Mouse (Mus musculus) midbrain, embryonic 16.5 days (tissue): ENCODE results near the gene Sema3b. TPM values are rescaled to one million over a fixed set of nuclear protein-coding genes. Genes with fewer than 3 reads are reported as not detected.

Experiments
- ATAC-seq: fragments of 200-750 bp; cut with Nextera tagmentation; 2 replicates; pipeline ENCODE4 v1.8.0; 2017; ENCODE audit warnings: moderate TSS enrichment
- H3K27ac ChIP-seq: fragments of 300-500 bp; sonication (generic); 2 replicates; pipeline ENCODE4 v1.5.1; 2014; ENCODE audit warnings: mild to moderate bottlenecking, low read length, mixed read lengths
- H3K27me3 ChIP-seq: fragments of 300-500 bp; sonication (generic); 2 replicates; pipeline ENCODE4 v1.6.1; 2014; ENCODE audit warnings: low read depth, low read length, mixed read lengths; ENCODE audit not compliant: control insufficient read depth, insufficient read depth
- H3K36me3 ChIP-seq: fragments of 300-500 bp; sonication (generic); 2 replicates; pipeline ENCODE4 v1.6.1; 2014; ENCODE audit warnings: mild to moderate bottlenecking, low read length, moderate library complexity, mixed read lengths; ENCODE audit not compliant: control insufficient read depth, insufficient read depth
- H3K4me1 ChIP-seq: fragments of 300-500 bp; sonication (generic); 2 replicates; pipeline ENCODE4 v1.6.1; 2014; ENCODE audit warnings: mild to moderate bottlenecking, low read length, mixed read lengths; ENCODE audit not compliant: control insufficient read depth, insufficient read depth
- H3K4me2 ChIP-seq: fragments of 300-500 bp; sonication (generic); 2 replicates; pipeline ENCODE4 v1.6.1; 2014; ENCODE audit warnings: mild to moderate bottlenecking, low read length, mixed read lengths
- H3K4me3 ChIP-seq: fragments of 300-500 bp; sonication (generic); 2 replicates; pipeline ENCODE4 v1.5.1; 2014; ENCODE audit warnings: low read depth, mild to moderate bottlenecking, low read length, moderate library complexity, mixed read lengths
- H3K9ac ChIP-seq: fragments of 300-500 bp; sonication (generic); 2 replicates; pipeline ENCODE4 v1.6.1; 2014; ENCODE audit warnings: low read depth, low read length, mixed read lengths
- H3K9me3 ChIP-seq: fragments of 300-500 bp; sonication (generic); replicated peaks from 2 replicates; pipeline ENCODE4 v1.6.1; 2014; ENCODE audit warnings: mild to moderate bottlenecking, low read length, mixed read lengths; ENCODE audit not compliant: control insufficient read depth, poor library complexity, severe bottlenecking
- WGBS: fragments of 180-500 bp; shearing (Covaris S2); extraction: QIAGEN DNeasy Blood & Tissue Kit; methylation state at CpG from one replicate; pipeline ENCODE4 v1.1.7; 2014; 5-methylcytosine and 5-hydroxymethylcytosine counted together
- polyA plus RNA-seq: library from polyadenylated mRNA; unstranded; fragments of >200 nt; fragmentation: Nextera tagmentation; extraction: Ambion mirVana; gene quantifications from 2 replicates; pipeline ENCODE4 v1.2.1, GENCODE M21; 2015

Sema3b gene
- polyA plus RNA-seq, 1 experiment from 2014 or later = 3.7 TPM

DNA sequence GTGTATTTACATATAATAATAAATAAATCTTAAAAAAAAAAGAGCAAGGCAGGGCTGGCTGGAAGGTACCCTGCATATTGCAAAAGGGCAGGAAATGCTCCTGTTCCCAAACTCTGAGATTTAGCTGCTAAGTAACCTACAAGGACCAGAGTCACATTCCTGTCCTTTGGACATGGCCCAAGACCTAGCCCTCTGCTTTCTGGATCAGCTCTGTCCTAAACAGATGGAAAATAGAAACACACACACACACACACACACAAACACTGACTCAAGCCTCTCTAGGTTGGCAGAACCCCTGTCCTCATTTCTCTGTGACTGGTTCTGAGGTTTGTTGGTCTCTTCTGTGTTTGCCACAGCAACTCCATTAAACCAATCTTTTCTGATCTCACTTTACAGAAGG lies 11.9 kb upstream of the Sema3b start:
- Histone ChIP-seq H3K27ac (no peak overlapping the region), H3K27me3 (no peaks in the 10 kb centered on the region), H3K36me3 (peaks cover 29% of the 10 kb centered on the region), H3K4me3 (no peak overlapping the region), H3K4me2 (no peak overlapping the region), H3K4me1 (peaks cover 6% of the 10 kb centered on the region; the same call in 1 of the 2 replicates), H3K9me3 (no peaks in the 10 kb centered on the region), H3K9ac (no peak overlapping the region)
- no peak for ATAC-seq

DNA sequence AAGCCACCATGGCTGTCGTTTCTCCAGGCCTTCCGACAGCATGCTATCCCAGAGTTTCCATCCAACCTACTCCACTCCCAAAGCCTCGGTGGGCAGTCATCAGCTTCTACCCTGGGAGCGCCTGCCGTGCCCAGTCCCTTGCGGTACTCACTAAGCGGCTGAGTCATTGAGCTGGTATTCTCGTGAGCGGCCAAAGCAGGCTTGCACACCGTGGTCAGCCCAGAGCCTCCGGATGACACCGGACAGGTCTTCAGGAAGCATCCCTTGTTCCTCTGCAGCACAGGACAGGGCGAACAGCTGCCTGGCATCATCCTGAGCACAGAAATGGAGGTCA lies 10.5 kb upstream of the Sema3b start:
- Histone ChIP-seq H3K9ac (no peak overlapping the region), H3K36me3 (peaks cover 42% of the 10 kb centered on the region), H3K4me3 (no peak overlapping the region), H3K4me2 (no peak overlapping the region), H3K27me3 (no peaks in the 10 kb centered on the region), H3K27ac (no peak overlapping the region), H3K4me1 (peaks cover 1% of the 10 kb centered on the region; the same call in 1 of the 2 replicates), H3K9me3 (no peaks in the 10 kb centered on the region)
- ATAC-seq = no peak
- 79% methylated on average over 13 of the region's 13 CpGs for WGBS

DNA sequence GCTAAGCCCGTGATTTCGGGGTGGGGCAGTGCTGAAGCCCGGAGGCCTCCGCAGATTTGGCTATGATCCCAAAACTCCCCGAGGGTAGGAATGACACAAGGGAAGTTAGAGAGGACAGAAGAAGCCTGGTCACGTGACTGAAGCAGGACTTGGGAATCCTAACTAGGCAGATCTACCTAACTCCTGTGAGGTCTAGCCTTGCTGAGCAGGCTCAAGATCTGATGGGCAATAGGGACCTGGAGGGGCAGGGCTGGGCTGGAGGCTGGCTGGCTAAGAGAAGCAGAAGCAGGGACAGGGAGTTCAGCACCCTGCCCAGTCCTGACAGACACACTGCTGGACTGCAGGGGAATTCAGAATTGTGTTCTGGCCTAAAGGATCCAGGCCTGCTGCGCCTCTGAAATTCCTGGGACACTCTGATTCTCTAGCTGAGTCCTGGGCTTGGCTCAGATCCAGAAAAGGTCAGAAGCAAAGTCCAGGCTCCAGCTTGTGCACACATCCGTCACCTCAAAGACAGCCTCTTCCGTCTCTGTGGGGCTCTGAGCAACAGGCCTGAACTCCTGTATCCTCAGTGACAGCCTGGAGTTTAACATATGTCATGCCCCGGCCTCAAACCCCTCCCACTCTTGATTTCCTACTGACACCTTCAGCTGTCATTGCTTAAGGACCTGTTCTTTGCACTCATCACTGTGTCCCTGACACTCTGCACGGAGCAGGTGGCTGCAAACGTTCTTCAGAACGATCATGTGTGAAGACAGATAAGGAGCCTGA lies 9.9 kb upstream of the Sema3b start:
- no peak for ATAC-seq

DNA sequence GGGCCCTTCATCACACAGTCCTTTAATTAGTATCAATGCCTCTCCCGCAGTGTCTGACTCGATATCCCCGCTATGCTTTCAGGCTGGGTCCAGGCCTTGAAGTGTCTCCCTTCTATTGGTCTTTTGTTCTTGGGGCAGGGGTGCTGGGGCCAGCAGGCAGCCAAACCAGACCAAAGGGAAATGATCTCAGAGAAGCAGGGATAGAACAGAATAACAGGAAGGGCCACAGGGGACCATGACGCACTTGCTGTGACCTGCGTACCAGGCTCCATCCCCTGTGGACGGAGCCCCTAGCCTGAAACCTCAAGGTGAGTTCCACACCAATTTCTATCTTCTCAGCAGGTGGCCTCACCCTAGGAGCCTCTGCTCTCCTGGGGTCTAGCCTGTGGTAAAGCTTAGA lies 9.1 kb upstream of the Sema3b start:
- H3K4me2 ChIP-seq = no peak overlapping the region
- 87% methylated on average over 6 of the region's 6 CpGs for WGBS
- peaks cover 44% of the 10 kb centered on the region for H3K36me3 ChIP-seq
- H3K9ac ChIP-seq = no peak overlapping the region
- no peaks in the 10 kb centered on the region for H3K27me3 ChIP-seq
- H3K4me1 ChIP-seq = peaks cover 1% of the 10 kb centered on the region
- no peaks in the 10 kb centered on the region for H3K9me3 ChIP-seq
- H3K4me3 ChIP-seq = no peak overlapping the region
- no peak overlapping the region; the same call in 1 of the 2 replicates for H3K27ac ChIP-seq
- ATAC-seq = no peak

More for the DNA sequence above, 9.9 kb upstream of the Sema3b start:
- Histone ChIP-seq H3K36me3 (peaks cover 44% of the 10 kb centered on the region), H3K4me3 (no peak overlapping the region), H3K4me2 (no peak overlapping the region), H3K27me3 (no peaks in the 10 kb centered on the region), H3K9ac (no peak overlapping the region), H3K4me1 (no peaks in the 10 kb centered on the region), H3K9me3 (no peaks in the 10 kb centered on the region), H3K27ac (peak overlapping the region; percentile 19; the same call in 1 of the 2 replicates)
- WGBS = 56% methylated on average over 13 of the region's 13 CpGs

DNA sequence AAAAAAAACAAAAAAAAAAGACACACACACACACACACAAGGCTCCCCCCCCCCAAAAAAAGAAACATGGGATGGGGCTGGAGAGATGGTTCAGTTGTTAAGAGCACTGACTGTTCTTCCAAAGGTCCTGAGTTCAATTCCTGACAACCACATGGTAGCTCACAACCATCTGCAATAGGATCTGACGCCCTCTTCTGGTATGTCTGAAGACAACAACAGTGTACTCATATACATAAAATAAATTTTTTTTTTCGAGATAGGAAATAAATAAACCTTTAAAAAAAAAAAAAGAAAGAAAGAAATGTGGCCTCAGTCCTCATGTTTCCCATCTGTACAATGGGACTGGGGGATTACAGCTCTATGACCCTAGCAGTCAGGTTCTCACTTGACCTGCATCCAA lies 8.4 kb upstream of the Sema3b start:
- no peak for ATAC-seq
- Histone ChIP-seq H3K4me2 (no peak overlapping the region), H3K27ac (no peak overlapping the region), H3K36me3 (peaks cover 44% of the 10 kb centered on the region), H3K4me3 (no peak overlapping the region), H3K27me3 (no peaks in the 10 kb centered on the region), H3K9ac (no peak overlapping the region), H3K4me1 (peaks cover 4% of the 10 kb centered on the region), H3K9me3 (no peaks in the 10 kb centered on the region)
- 87% methylated on average over 2 of the region's 2 CpGs for WGBS

DNA sequence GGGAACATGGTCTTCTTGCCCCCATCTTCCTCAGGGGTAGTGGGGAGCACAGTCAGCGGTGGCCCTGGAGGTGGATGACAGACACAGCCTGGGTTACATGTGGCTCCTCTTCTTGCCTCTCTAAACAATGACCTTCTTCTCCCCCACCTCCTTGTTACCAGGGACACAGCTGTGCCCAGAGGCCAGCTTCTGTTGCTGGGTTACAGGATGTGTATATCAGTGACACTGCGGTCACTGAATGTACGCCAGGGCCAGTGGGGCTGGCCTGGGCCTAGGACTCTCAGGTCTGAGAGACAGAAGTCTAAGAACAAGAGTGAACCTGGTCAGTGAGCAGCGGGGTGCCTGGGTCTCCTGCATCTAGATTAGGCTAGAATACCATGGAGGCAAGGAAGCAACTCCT lies 6.0 kb upstream of the Sema3b start:
- ATAC-seq = no peak

DNA sequence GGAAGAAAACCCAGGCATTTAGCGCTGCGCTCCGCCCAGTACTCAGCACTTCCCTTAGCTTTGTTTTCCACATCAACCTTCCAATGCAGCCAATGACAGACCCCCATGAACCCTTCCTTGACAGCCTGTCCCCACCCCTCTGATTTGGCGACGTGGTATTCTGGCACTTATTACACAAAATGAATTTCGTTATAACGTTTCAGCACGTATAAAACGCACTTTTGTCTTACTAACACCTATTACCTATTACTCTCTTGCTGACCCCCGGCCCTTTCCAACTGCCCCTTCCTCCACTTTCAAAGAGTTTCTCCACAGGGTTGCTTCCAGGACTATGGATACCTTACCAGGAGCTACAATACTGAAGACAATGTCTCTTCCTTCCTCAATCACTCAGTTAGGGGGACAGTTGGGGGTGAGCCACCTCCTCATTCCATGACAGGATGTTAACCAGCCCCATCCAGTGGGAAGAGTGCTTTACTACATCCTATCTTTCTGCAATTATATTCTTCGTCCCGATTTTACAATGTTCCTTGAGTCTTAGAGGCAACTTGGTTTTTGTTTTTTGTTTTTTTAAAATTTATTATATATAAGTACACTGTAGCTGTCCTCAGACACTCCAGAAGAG lies 4.0 kb upstream of the Sema3b start:
- Histone ChIP-seq H3K9ac (peak overlapping the region; percentile 88), H3K27me3 (no peaks in the 10 kb centered on the region), H3K4me1 (peaks cover 17% of the 10 kb centered on the region), H3K4me2 (peak overlapping the region; percentile 73), H3K27ac (peak overlapping the region; percentile 99), H3K36me3 (peaks cover 26% of the 10 kb centered on the region), H3K9me3 (no peaks in the 10 kb centered on the region), H3K4me3 (peak overlapping the region; percentile 35)
- peak; percentile 9 for ATAC-seq
- 12% methylated on average over 12 of the region's 12 CpGs for WGBS

More for the DNA sequence above, 6.0 kb upstream of the Sema3b start:
- WGBS = 71% methylated on average over 4 of the region's 4 CpGs
- H3K4me3 ChIP-seq = no peak overlapping the region
- H3K4me2 ChIP-seq = no peak overlapping the region
- H3K27ac ChIP-seq = no peak overlapping the region
- H3K9ac ChIP-seq = no peak overlapping the region
- peaks cover 42% of the 10 kb centered on the region for H3K36me3 ChIP-seq
- H3K27me3 ChIP-seq = no peaks in the 10 kb centered on the region
- H3K4me1 ChIP-seq = peaks cover 14% of the 10 kb centered on the region
- H3K9me3 ChIP-seq = no peaks in the 10 kb centered on the region

DNA sequence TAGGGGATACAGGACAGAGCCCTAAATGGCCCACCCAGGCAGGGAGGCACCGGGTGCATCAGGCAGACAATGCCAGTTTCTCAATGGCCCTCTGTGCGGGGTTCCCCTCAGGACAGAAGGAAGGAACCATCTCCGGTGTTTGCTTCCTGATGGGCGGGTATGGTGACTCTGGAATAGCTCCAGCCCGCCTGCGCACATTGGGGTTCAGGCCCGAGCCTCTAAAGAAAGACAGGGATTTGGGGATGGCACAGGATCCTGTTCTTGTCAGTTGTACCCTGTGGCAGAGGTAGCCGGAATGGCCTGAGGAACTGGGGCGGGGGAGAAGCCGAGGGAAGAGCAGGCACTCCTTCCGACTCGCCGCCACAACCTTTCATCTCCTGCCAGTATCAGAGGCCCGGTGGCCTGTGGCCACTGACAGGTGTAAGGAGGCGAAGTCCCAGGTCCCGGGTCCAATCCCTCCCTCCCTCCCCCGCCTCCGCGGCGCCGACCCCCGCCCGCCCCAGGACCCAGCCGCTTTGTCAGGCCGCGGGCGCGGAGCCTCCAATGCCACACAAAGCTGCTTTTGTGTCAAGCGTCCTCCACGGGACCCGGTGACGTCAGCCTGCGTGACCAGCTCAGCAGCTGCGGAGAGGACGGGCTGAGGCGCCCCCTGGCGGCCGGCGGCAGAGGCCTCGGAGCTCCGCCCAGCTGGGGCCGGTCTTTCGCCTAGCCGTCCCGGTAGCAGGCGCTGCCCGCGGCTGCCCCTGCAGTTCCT lies 3.3 kb upstream of the Sema3b start:
- Histone ChIP-seq H3K4me3 (peak overlapping the region; percentile 35), H3K4me2 (peak overlapping the region; percentile 73), H3K27me3 (no peaks in the 10 kb centered on the region), H3K9ac (peak overlapping the region; percentile 88), H3K9me3 (no peaks in the 10 kb centered on the region), H3K36me3 (peaks cover 21% of the 10 kb centered on the region), H3K4me1 (peaks cover 17% of the 10 kb centered on the region), H3K27ac (peak overlapping the region; percentile 99)
- peak; percentile 92 for ATAC-seq
- 2% methylated on average over 41 of the region's 48 CpGs for WGBS
